Mouse (Mus musculus) G1E (cell line): ENCODE measurements at regions not wholly inside any gene's neighbourhood (a gene's known extent, or its start where the extent isn't known, plus 50 kb on each side); places are given as distances from the start of the nearest gene placed in this dataset.

Source experiments
- ATAC-seq: 2 replicates; pipeline ENCODE4 v1.8.0; 2016; ENCODE audit warnings: mild to moderate bottlenecking; ENCODE audit not compliant: insufficient number of reproducible peaks, poor library complexity, low FRiP score, severe bottlenecking; ENCODE audit errors: extremely low read depth
- DNase-seq: peaks from one replicate; pipeline ENCODE4 v3.0.0; 2012; ENCODE audit warnings: low spot score
- H3K27me3 ChIP-seq: 2 replicates; pipeline ENCODE4 v1.6.1; 2012; ENCODE audit warnings: mild to moderate bottlenecking, low read length, inconsistent platforms; ENCODE audit not compliant: insufficient read depth
- H3K36me3 ChIP-seq: replicated peaks from 2 replicates; pipeline ENCODE3; 2012; ENCODE audit warnings: mild to moderate bottlenecking, inconsistent platforms
- H3K4me1 ChIP-seq: 2 replicates; pipeline ENCODE4 v1.6.1; 2012; ENCODE audit warnings: low read depth, low read length, inconsistent platforms, mixed read lengths; ENCODE audit not compliant: insufficient read depth
- H3K4me3 ChIP-seq: 2 replicates; pipeline ENCODE4 v1.5.1; 2012; ENCODE audit warnings: low read depth, mild to moderate bottlenecking, inconsistent platforms, low read length, moderate library complexity, mixed read lengths
- H3K9me3 ChIP-seq: replicated peaks from 2 replicates; pipeline ENCODE4 v1.6.1; 2012; ENCODE audit warnings: inconsistent platforms
- CTCF ChIP-seq: IDR thresholded peaks from 2 replicates; pipeline ENCODE4 v1.5.1; 2012; ENCODE audit warnings: low read depth, low read length, inconsistent platforms, mixed read lengths
- GATA1 ChIP-seq: IDR thresholded peaks from 2 replicates; pipeline ENCODE4 v1.6.1; 2012; ENCODE audit warnings: borderline replicate concordance, low read length, inconsistent platforms, mixed read lengths
- GATA2 ChIP-seq: IDR thresholded peaks from 2 replicates; pipeline ENCODE4 v1.6.1; 2012; ENCODE audit warnings: low read depth, low read length, inconsistent platforms, borderline replicate concordance
- POLR2AphosphoS5 ChIP-seq: IDR thresholded peaks from 2 replicates; pipeline ENCODE4 v1.6.1; 2012; ENCODE audit warnings: low read depth, low read length, inconsistent platforms; ENCODE audit not compliant: insufficient replicate concordance
- TAL1 ChIP-seq: conservative IDR thresholded peaks from 2 replicates; pipeline ENCODE4 v1.6.1; 2012; ENCODE audit warnings: low read depth, low read length, inconsistent platforms, mixed read lengths

DNA sequence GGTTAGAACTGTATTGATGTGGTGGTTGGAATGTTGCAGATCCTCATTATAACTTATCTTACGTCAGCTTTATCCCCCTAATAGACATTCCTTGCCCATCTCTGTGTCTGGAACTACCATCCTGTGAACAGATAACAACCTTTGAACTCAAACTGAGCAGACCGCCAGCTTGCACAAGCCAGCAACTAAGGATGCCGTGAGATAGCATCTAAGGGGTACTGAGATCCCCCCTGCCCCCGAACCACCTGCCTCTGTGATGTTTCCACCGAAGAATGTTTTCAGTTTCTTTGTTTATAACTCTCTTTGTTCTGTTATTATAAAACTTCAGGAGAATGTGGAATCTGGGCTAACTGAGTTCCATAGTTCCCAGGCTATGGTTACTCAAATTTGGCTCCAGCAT, 151.3 kb downstream of the Chic2 start:
- H3K4me1 ChIP-seq, result peaks cover 52% of the 10 kb centered on the region
- ATAC-seq, result no peak
- no peaks in the 10 kb centered on the region for H3K36me3 ChIP-seq
- H3K4me3 ChIP-seq, result no peak overlapping the region
- no peaks in the 10 kb centered on the region for H3K9me3 ChIP-seq
- DNase-seq, result no peak
- no peak for TF ChIP-seq TAL1
- no peak for TF ChIP-seq GATA2
- no peak for TF ChIP-seq GATA1
- TF ChIP-seq CTCF, result no peak
- TF ChIP-seq POLR2AphosphoS5, result no peak
- H3K27me3 ChIP-seq, result peaks cover 7% of the 10 kb centered on the region

DNA sequence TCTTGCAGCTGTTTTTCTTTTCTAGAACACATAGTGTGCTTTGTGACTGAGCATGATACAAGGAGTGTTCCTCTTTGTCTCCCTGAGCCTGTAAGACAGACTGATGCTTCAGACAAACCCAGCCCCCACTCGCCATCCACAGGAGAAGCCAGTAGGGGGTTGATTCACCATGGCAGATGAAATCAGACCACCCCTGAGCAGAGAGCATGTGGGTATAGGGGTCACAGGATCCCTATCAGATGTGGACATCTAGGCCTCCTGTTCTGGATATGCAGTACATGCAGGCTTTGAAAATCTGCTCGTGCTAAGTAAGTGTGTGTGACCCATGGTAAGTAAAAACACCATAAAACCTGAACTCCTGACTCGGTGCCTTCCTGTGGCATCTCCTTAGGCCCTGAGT, 153.0 kb downstream of the Chic2 start:
- ATAC-seq (no peak), DNase-seq (no peak)
- H3K4me3 ChIP-seq, result no peak overlapping the region
- peaks cover 49% of the 10 kb centered on the region for H3K4me1 ChIP-seq
- no peaks in the 10 kb centered on the region for H3K36me3 ChIP-seq
- no peaks in the 10 kb centered on the region for H3K9me3 ChIP-seq
- no peak for TF ChIP-seq TAL1
- no peak for TF ChIP-seq GATA2
- no peak for TF ChIP-seq POLR2AphosphoS5
- no peak for TF ChIP-seq CTCF
- TF ChIP-seq GATA1, result no peak
- peaks cover 7% of the 10 kb centered on the region for H3K27me3 ChIP-seq

DNA sequence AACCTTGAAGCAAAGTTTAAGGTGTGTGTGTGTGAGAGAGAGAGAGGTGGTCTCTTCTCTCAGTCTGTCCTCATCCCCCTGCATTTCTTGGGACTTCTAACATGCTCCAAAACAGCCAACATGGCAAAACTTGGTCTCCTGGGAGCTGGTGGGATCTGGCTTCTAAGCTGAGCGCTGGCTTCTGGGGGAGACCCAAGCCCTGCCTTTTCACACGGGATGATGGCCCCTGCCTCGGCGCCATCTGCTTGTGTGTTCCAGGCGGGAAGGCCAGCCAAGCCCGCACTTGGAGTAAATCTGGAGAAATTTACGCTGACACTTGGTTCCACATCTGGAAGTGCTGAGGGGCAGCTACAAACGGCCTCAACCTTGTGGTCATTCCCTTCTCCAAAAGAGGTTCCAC, 155.6 kb downstream of the Chic2 start:
- Histone ChIP-seq H3K9me3 (0 out of 2 replicates have a peak, but pooled peaks cover 3% of the 10 kb centered on the region), H3K36me3 (no peaks in the 10 kb centered on the region), H3K4me3 (no peak overlapping the region), H3K4me1 (peaks cover 50% of the 10 kb centered on the region), H3K27me3 (no peaks in the 10 kb centered on the region; the same call in 1 of the 2 replicates)
- DNase-seq (no peak), ATAC-seq (no peak)
- TF ChIP-seq CTCF, result no peak
- TF ChIP-seq TAL1, result no peak
- no peak for TF ChIP-seq GATA2
- no peak for TF ChIP-seq POLR2AphosphoS5
- no peak for TF ChIP-seq GATA1

DNA sequence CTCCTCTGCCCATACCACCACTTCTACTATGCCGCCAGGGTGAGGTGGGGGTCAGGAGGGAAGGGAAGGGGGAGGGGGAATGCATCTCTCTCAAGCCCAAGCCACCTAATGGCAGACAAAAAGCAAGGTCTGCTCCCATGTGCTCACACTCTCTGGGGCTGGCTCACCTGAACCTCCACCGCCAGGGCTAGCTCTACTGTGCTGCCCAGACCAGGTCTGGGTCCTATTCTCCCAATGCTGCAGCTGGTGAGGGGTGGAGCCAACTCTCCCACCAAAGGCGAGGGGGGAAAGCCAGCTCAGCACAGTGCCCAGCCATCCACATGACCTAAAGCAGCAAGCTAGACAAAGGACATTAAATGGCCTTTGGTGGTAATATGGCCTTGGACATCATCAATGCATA, 158.6 kb downstream of the Chic2 start:
- TF ChIP-seq CTCF (no peak), GATA2 (no peak), GATA1 (no peak), TAL1 (no peak), POLR2AphosphoS5 (no peak)
- H3K4me1 ChIP-seq, result peaks cover 50% of the 10 kb centered on the region
- no peak for ATAC-seq

DNA sequence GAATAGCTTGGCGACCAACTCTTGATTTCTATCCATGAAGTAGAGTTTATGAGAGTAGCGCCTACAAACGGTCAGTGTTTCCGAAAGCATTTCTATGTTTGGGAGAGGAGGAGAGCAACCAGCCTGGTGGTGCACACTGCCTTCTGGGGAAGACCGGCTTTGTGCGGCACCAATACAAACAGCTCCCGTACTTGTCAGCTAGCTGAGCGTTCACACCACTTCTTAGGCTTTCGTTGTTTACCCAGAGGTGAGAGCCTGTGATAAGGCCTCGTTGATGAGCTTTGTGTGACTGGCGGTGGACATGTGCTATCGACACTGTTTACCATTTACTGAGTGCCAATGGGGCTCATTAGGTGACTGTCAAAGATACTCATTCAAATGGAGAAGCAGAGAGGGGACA, 162.0 kb downstream of the Chic2 start:
- DNase-seq, result no peak
- Histone ChIP-seq H3K9me3 (0 out of 2 replicates have a peak, but pooled peaks cover 3% of the 10 kb centered on the region), H3K36me3 (no peaks in the 10 kb centered on the region), H3K27me3 (no peaks in the 10 kb centered on the region; the same call in 1 of the 2 replicates), H3K4me1 (peaks cover 66% of the 10 kb centered on the region), H3K4me3 (no peak overlapping the region)
- no peak for ATAC-seq
- no peak for TF ChIP-seq POLR2AphosphoS5
- TF ChIP-seq CTCF, result no peak
- no peak for TF ChIP-seq TAL1
- no peak for TF ChIP-seq GATA2

More for the DNA sequence above, 158.6 kb downstream of the Chic2 start:
- Histone ChIP-seq H3K4me3 (0 out of 2 replicates have a peak overlapping the region, but pooled peaks have one; percentile 7), H3K9me3 (0 out of 2 replicates have a peak, but pooled peaks cover 3% of the 10 kb centered on the region), H3K27me3 (no peaks in the 10 kb centered on the region; the same call in 1 of the 2 replicates), H3K36me3 (no peaks in the 10 kb centered on the region)
- no peak for DNase-seq

DNA sequence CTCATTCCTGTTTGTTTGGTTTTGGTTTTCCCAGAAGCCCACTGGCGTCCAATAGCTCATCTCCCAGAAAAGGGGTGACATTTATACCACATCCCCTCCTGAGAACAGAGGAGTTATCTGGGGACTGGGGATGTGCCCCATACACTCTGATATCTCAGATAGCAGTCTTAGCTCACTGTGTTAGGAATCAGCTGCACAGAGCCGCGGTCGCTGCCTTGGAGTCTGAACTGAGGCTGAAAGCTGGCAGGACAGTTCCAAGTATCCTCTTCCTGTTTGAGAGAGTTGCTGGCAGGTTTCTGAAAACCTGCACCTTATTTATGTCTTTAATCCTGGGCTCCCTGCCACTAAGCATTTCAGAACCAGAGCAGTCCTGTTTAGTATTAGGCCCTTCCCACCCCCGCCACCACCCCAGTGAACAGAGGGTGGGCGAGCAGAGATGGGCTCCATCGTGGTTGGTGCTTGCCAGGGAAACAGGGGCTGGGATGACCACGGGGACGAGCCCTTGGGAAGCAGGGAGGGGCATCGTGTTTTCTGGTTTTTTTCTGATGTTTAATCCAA, 163.8 kb downstream of the Chic2 start:
- H3K27me3 ChIP-seq, result no peaks in the 10 kb centered on the region
- peak overlapping the region; percentile 57; the same call in 1 of the 2 replicates for H3K4me3 ChIP-seq
- peak; percentile 43 for TF ChIP-seq TAL1
- no peak for TF ChIP-seq POLR2AphosphoS5
- no peaks in the 10 kb centered on the region for H3K36me3 ChIP-seq
- DNase-seq (peak; percentile 23), ATAC-seq (peak; percentile 47; the same call in 1 of the 2 replicates)
- H3K4me1 ChIP-seq, result peaks cover 72% of the 10 kb centered on the region
- H3K9me3 ChIP-seq, result 0 out of 2 replicates have a peak, but pooled peaks cover 3% of the 10 kb centered on the region

DNA sequence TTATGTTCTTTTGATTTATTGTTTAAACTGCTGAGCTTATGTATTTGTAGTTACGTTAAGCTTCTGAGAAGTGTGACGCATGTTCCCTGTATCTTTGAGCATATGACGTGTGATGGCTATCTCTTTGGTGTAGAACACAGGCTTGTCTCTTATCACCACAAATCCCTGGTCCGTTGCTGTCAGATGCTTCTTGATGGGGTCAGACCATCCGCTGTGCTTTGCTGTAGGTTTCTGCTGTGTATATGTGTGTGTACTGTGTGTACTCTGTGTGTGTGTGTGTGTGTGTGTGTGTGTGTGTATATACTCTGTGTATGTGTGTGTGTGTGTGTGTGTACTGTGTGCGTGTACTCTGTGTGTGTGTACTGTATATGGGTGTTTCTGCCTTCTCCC, 164.5 kb downstream of the Chic2 start:
- no peak for TF ChIP-seq POLR2AphosphoS5
- TF ChIP-seq CTCF, result no peak
- TF ChIP-seq GATA2, result no peak
- no peak for TF ChIP-seq GATA1
- TF ChIP-seq TAL1, result peak; percentile 55
- ATAC-seq (peak; percentile 75), DNase-seq (no peak)
- H3K4me1 ChIP-seq, result peaks cover 74% of the 10 kb centered on the region
- H3K4me3 ChIP-seq, result peak overlapping the region; percentile 48; the same call in 1 of the 2 replicates
- H3K9me3 ChIP-seq, result 0 out of 2 replicates have a peak, but pooled peaks cover 3% of the 10 kb centered on the region
- H3K27me3 ChIP-seq, result no peaks in the 10 kb centered on the region
- no peaks in the 10 kb centered on the region for H3K36me3 ChIP-seq
